Mouse (Mus musculus) embryo, embryonic 10 days (tissue): ENCODE data around the gene Olfr734.

Experiments
- DNase-seq: peaks from one replicate; pipeline ENCODE4 v3.0.0-alpha.2; 2015; ENCODE audit warnings: low spot score

Gene Olfr734

GRCm38 (mm10) chr14:50326661-50327060, at the start of gene Olfr734:
Gene Olfr734, minus strand, starts transcription at chr14:50326761.
- no peak for DNase-seq

- no peak for DNase-seq
Measured at GRCm38 (mm10) chr14:50363561-50363960, 37.0 kb upstream of the Olfr734 start.

- DNase-seq = no peak
Measured at GRCm38 (mm10) chr14:50360480-50360879, 33.9 kb upstream of the Olfr734 start.

- DNase-seq = no peak
Measured at GRCm38 (mm10) chr14:50357593-50357992, 31.0 kb upstream of the Olfr734 start, which contains the start of gene Tlr11. Gene Tlr11, plus strand, starts transcription at chr14:50357914.

DNA sequence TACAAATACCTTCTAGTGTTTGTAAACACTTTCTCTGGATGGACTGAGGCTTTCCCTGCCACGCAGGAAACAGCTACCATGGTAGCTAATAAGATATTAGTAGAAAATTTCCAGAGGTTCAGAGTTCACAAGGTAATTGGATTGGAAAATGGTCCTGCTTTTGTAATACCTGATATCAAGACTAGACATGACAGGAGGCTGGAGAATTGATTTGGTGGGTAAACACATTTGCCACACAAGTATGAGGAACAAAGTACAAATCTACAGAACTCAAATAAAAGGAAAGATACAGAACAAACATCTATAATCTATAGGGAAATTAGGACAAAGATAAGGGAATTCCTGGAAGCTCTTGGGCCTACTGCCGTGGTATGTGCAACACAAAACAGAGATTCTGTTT, 30.2 kb upstream of the Olfr734 start:
- DNase-seq = no peak

DNA sequence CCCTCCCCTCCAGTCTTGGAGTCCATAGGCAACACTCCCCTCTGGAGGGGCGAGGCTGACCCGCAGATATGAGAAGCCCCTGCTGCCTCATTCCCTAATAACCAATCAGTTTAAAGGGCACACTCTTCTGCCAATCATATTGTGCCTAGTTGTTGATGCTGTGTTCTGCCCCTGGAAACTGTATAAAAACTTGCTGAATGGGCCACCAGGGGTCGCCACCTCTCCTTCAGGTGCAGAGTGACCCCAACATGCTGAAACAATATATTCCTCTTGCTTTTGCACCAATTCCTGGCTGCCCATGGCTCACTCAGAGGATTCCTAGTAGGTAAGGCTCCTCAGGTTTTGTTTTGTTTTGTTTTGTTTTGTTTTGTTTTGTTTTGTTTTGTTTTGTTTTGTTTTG, 25.9 kb upstream of the Olfr734 start:
- peak; percentile 7 for DNase-seq

GRCm38 (mm10) chr14:50348796-50349195, 22.2 kb upstream of the Olfr734 start, which contains the start of gene Olfr735:
Gene Olfr735, minus strand, starts transcription at chr14:50348872.
- DNase-seq = no peak

DNA sequence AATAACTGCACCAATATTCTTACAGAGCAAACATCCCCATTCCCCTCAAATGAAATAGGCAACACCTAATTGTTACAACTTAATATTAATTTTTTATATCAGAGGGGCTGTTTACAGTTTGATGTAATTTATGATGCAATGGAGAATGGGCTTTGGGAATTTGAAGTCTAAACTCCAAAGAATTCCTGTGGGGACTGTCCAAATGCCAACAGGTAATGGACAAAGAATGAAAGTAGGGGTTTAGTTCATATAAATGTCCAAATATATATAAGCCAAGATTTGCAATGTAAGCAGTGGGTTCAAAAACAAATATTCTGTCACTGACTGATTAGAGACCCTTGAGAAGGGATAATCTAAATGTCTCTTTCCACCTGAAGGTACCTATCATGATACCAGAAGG, 25.1 kb downstream of the Olfr734 start, which contains the start of gene Olfr733:
Gene Olfr733 (minus strand): TSS at position 101 of the 400 bp plus-strand sequence.
- no peak for DNase-seq

DNA sequence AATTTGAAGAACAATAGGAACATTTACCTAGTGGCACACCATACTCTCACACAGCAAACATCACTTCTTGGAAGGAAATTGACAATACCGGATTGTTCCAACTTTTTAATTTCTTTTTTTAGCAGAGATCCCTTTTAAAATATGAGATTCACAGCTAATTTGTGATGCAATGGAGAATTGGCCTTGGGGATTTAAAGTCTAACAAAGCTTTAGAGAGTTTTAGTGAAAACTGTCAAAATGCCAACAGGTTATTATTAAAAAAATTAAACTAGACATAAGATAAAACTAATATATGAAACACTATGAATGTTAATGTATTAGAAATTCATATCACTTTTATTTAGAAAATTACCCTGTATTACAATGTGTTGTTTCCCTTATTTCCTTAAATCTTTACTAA, 42.5 kb downstream of the Olfr734 start, which contains the start of gene Olfr732:
Gene Olfr732 (minus strand): TSS at position 101 of the 400 bp plus-strand sequence.
- no peak for DNase-seq
